Mouse (Mus musculus) embryonic facial prominence, embryonic 14.5 days (tissue): Measurements from ENCODE around the gene Acod1. TPM values are rescaled to one million over a fixed set of nuclear protein-coding genes. Genes with fewer than 3 reads are reported as not detected.
A peak's percentile ranks its signal among the peaks of the same experiment; 100 is the strongest.

Source experiments
- ATAC-seq: fragments of 200-750 bp; cut with Nextera tagmentation; 2 replicates; pipeline ENCODE4 v1.8.0; 2017; ENCODE audit warnings: low read depth, moderate number of reproducible peaks, moderate TSS enrichment
- DNase-seq: peaks from one replicate; pipeline ENCODE4 v3.0.0-alpha.2; 2015; ENCODE audit warnings: low spot score
- H3K27ac ChIP-seq: fragments of 300-500 bp; sonication (generic); replicated peaks from 2 replicates; pipeline ENCODE4 v1.5.1; 2014; ENCODE audit warnings: low read depth, mild to moderate bottlenecking, low read length, moderate library complexity
- H3K27me3 ChIP-seq: fragments of 300-500 bp; sonication (generic); replicated peaks from 2 replicates; pipeline ENCODE4 v1.6.1; 2014; ENCODE audit warnings: low read length; ENCODE audit not compliant: control insufficient read depth, insufficient read depth
- H3K36me3 ChIP-seq: fragments of 300-500 bp; sonication (generic); 2 replicates; pipeline ENCODE4 v1.6.1; 2014; ENCODE audit warnings: low read length, mixed read lengths; ENCODE audit not compliant: control insufficient read depth, insufficient read depth
- H3K4me1 ChIP-seq: fragments of 300-500 bp; sonication (generic); 2 replicates; pipeline ENCODE4 v1.6.1; 2014; ENCODE audit warnings: antibody characterized with exemption, low read length; ENCODE audit not compliant: control insufficient read depth, insufficient read depth
- H3K4me2 ChIP-seq: fragments of 300-500 bp; sonication (generic); 2 replicates; pipeline ENCODE4 v1.6.1; 2014; ENCODE audit warnings: low read depth, mild to moderate bottlenecking, low read length, moderate library complexity, mixed read lengths
- H3K4me3 ChIP-seq: fragments of 300-500 bp; sonication (generic); 2 replicates; pipeline ENCODE4 v1.5.1; 2014; ENCODE audit warnings: low read depth, mild to moderate bottlenecking, low read length
- H3K9ac ChIP-seq: fragments of 300-500 bp; sonication (generic); 2 replicates; pipeline ENCODE4 v1.6.1; 2014; ENCODE audit warnings: low read depth, mild to moderate bottlenecking, low read length, moderate library complexity, mixed read lengths
- H3K9me3 ChIP-seq: fragments of 300-500 bp; sonication (generic); 2 replicates; pipeline ENCODE4 v1.6.1; 2016; ENCODE audit warnings: low read length; ENCODE audit not compliant: control insufficient read depth
- WGBS: fragments of 180-500 bp; shearing (Covaris S2); extraction: QIAGEN DNeasy Blood & Tissue Kit; methylation state at CpG from one replicate; pipeline ENCODE4 v1.1.7; 2014; 5-methylcytosine and 5-hydroxymethylcytosine counted together
- polyA plus RNA-seq: library from polyadenylated mRNA; unstranded; fragments of >200 nt; fragmentation: Nextera tagmentation; extraction: Ambion mirVana; gene quantifications from 2 replicates; pipeline ENCODE4 v1.2.1, GENCODE M21; 2014

Acod1 gene
- polyA plus RNA-seq, 1 experiment from 2014 or later = 0.06 TPM

DNA sequence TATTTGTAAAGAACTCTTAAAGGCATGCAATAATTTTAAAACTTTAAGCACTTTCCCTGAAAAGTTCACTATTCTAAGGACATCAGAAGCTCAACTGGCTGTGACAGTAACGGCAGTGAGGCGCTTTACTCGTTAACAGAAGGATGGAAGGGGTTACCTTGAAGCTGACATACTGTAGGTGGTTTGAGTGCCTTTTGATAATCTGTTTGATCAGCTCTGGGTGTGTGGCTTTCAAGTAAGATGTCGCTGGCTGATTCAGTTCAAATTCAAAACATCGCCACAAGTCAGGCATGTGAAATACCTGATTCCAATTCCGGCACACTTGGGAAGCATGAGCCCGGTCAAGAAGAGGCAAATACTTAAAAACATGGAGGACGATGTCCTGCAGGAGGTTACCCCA is 48.3 kb downstream of the Acod1 start:
- peaks cover 6% of the 10 kb centered on the region for H3K4me1 ChIP-seq
- no peak overlapping the region for H3K9ac ChIP-seq
- H3K36me3 ChIP-seq = peaks cover 38% of the 10 kb centered on the region
- H3K27me3 ChIP-seq = no peaks in the 10 kb centered on the region
- 91% methylated on average over 8 of the region's 8 CpGs for WGBS
- no peak overlapping the region for H3K4me3 ChIP-seq
- no peaks in the 10 kb centered on the region for H3K9me3 ChIP-seq
- H3K4me2 ChIP-seq = no peak overlapping the region
- ATAC-seq = no peak
- H3K27ac ChIP-seq = no peak overlapping the region
- DNase-seq = no peak

DNA sequence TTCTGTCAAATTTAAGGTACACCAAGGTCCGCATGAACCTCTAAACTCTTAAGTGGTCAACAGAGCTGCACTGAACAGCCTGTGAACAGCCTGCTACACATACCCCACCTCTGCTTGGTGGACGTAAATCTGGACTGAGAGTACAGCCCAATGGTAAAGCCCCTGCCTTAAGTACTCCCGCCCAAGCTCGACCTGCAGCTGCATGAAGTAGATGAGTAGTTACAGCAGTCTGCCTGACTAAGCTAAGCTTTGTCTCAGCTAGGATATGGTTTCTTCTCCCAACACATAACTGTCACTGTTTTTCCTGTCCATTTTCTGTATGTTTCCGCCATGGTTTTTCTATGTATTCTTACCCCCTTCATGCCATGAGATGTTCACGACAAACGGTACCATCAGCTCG is 49.0 kb downstream of the Acod1 start:
- Histone ChIP-seq H3K4me2 (no peak overlapping the region), H3K4me3 (no peak overlapping the region), H3K9me3 (no peaks in the 10 kb centered on the region), H3K36me3 (peaks cover 36% of the 10 kb centered on the region), H3K4me1 (peaks cover 6% of the 10 kb centered on the region), H3K27ac (no peak overlapping the region), H3K9ac (no peak overlapping the region), H3K27me3 (no peaks in the 10 kb centered on the region)
- no peak for DNase-seq
- ATAC-seq = no peak
- WGBS = 92% methylated on average over 8 of the region's 8 CpGs

GRCm38 (mm10) chr14:103096621-103097020 is 49.8 kb downstream of the Acod1 start:
- Histone ChIP-seq H3K27me3 (no peaks in the 10 kb centered on the region), H3K9me3 (no peaks in the 10 kb centered on the region), H3K4me1 (peaks cover 6% of the 10 kb centered on the region), H3K36me3 (peaks cover 28% of the 10 kb centered on the region; the same call in 1 of the 2 replicates), H3K4me2 (no peak overlapping the region), H3K4me3 (no peak overlapping the region), H3K27ac (no peak overlapping the region), H3K9ac (no peak overlapping the region)
- DNase-seq (no peak), ATAC-seq (no peak)
- WGBS = 75% methylated on average over 6 of the region's 6 CpGs

DNA sequence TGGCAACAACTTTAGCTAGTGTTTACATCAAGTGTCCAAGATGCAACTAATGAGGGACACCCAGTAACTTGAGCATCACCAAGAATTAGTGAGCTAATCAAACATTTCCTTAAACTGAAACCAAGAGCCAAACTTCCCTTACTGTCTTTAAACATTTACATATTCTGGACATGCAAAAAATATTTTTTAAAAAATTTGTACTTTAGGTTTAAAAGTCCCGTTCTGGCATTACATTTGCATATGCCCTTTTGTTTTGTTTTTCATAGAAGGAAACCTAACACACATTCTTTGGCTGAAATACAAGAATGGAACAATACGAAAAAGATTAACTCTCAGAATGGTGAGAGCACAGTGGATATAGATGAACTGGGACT is 51.4 kb downstream of the Acod1 start:
- ATAC-seq (no peak), DNase-seq (no peak)
- Histone ChIP-seq H3K9me3 (no peaks in the 10 kb centered on the region), H3K4me1 (peaks cover 6% of the 10 kb centered on the region), H3K36me3 (peaks cover 18% of the 10 kb centered on the region; the same call in 1 of the 2 replicates), H3K4me2 (peak overlapping the region; percentile 77), H3K27ac (no peak overlapping the region), H3K27me3 (no peaks in the 10 kb centered on the region), H3K9ac (peak overlapping the region; percentile 100), H3K4me3 (peak overlapping the region; percentile 93)
- under 1% methylated on average over 2 of the region's 2 CpGs for WGBS

- DNase-seq = peak; percentile 92
- peaks cover 6% of the 10 kb centered on the region for H3K4me1 ChIP-seq
- peak overlapping the region; percentile 77 for H3K4me2 ChIP-seq
- H3K36me3 ChIP-seq = peaks cover 13% of the 10 kb centered on the region; the same call in 1 of the 2 replicates
- peak overlapping the region; percentile 93 for H3K4me3 ChIP-seq
- no peaks in the 10 kb centered on the region for H3K27me3 ChIP-seq
- peak overlapping the region; percentile 99 for H3K27ac ChIP-seq
- WGBS = under 1% methylated on average over 37 of the region's 86 CpGs
- ATAC-seq = peak; percentile 84
- H3K9me3 ChIP-seq = no peaks in the 10 kb centered on the region
- peak overlapping the region; percentile 100 for H3K9ac ChIP-seq
Observed at GRCm38 (mm10) chr14:103098587-103099235, 51.9 kb downstream of the Acod1 start.

GRCm38 (mm10) chr14:103099238-103099933 is 52.6 kb downstream of the Acod1 start, which contains the start of gene Fbxl3:
Gene Fbxl3 (minus strand): TSS chr14:103099566.
- WGBS = under 1% methylated on average over 36 of the region's 88 CpGs
- Histone ChIP-seq H3K27me3 (no peaks in the 10 kb centered on the region), H3K4me3 (peak within 1 kb of the TSS; percentile 93), H3K4me2 (peak within 1 kb of the TSS; percentile 77), H3K4me1 (peaks cover 6% of the 10 kb centered on the region), H3K9me3 (no peaks in the 10 kb centered on the region), H3K27ac (peak within 1 kb of the TSS; percentile 99), H3K9ac (peak within 1 kb of the TSS; percentile 100), H3K36me3 (peaks cover 10% of the 10 kb centered on the region; the same call in 1 of the 2 replicates)
- DNase-seq (peak; percentile 96), ATAC-seq (peak; percentile 93)

GRCm38 (mm10) chr14:103100296-103100695 is 53.5 kb downstream of the Acod1 start:
- H3K4me1 ChIP-seq = peaks cover 6% of the 10 kb centered on the region
- H3K4me2 ChIP-seq = peak overlapping the region; percentile 77; the same call in 1 of the 2 replicates
- H3K4me3 ChIP-seq = no peak overlapping the region
- H3K9ac ChIP-seq = no peak overlapping the region
- peaks cover 1% of the 10 kb centered on the region; the same call in 1 of the 2 replicates for H3K36me3 ChIP-seq
- no peak for ATAC-seq
- no peaks in the 10 kb centered on the region for H3K27me3 ChIP-seq
- no peak overlapping the region; the same call in 1 of the 2 replicates for H3K27ac ChIP-seq
- H3K9me3 ChIP-seq = no peaks in the 10 kb centered on the region
- WGBS = 80% methylated on average over 13 of the region's 13 CpGs
- no peak for DNase-seq

- Histone ChIP-seq H3K27ac (no peak overlapping the region), H3K9ac (no peak overlapping the region), H3K9me3 (no peaks in the 10 kb centered on the region), H3K4me3 (no peak overlapping the region), H3K4me1 (peaks cover 6% of the 10 kb centered on the region), H3K27me3 (no peaks in the 10 kb centered on the region), H3K4me2 (no peak overlapping the region), H3K36me3 (no peaks in the 10 kb centered on the region)
- WGBS = 69% methylated on average over 3 of the region's 3 CpGs
- DNase-seq = no peak
- no peak for ATAC-seq
Observed at GRCm38 (mm10) chr14:103101171-103101570, 54.4 kb downstream of the Acod1 start.
